Mouse (Mus musculus) T-cell, adult 2 months (primary cell): ENCODE data around the gene Eps15.
"Not testable (repeated sequence)": the region's sequence is repeated elsewhere in the genome, so short reads cannot be mapped to it uniquely, and the experiment has no call there.

Experiments
- DNase-seq: peaks from one replicate; pipeline ENCODE4 v3.0.0; 2022; ENCODE audit warnings: low spot score

The Eps15 gene

DNA sequence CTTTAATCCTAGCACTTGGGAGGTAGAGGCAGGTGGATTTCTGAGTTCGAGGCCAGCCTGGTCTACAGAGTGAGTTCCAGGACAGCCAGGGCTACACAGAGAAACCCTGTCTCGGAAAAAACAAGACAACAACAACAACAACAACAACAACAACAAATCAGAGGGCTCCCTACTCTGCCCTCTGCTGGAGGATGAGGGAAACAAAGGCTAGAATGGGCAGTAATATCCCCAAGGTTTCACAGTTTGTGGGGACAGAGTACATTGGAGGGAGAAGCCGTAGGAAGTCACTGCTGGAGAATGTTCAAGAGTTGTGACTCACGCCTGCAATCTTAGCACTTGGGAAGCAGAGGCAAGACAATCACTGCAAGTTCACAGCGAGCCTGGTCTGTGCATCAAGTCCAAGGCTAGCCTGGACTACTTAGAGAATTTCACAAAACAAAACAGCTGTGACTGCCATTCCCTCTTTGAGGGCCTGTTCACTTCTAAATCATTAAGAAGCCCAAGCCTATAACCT, 121.2 kb downstream of the Eps15 start:
- no peak for DNase-seq

GRCm38 (mm10) chr4:109404908-109405307, 124.8 kb downstream of the Eps15 start:
- DNase-seq: not testable (repeated sequence)

- no peak for DNase-seq
Observed at GRCm38 (mm10) chr4:109405415-109405814, 125.3 kb downstream of the Eps15 start.

DNA sequence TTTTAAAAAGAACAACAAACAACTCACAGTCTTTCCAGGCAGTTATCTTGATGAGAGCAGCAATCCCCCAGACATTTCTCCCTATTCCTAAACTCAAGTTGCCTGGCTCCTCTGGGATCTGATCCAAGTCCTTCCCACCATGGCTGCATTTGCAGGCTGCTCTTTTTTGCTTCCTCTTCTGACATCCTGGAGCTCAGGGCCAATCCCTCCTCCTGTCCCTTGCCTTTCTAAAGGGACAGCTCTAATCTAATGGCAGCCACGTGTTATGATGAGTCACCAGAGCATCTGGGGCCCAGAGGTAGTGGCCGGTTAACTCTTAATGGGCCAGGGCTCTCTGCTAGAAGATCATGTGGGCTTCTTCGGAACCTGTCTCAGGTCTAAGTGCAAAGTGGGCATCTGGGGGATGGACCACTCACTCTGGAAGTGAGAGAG, 126.0 kb downstream of the Eps15 start:
- DNase-seq: no peak

- no peak for DNase-seq
Observed at GRCm38 (mm10) chr4:109406486-109407175, 126.6 kb downstream of the Eps15 start, which contains the start of gene Ttc39a. Ttc39a (plus strand) TSS chr4:109406623.

- no peak for DNase-seq
Observed at GRCm38 (mm10) chr4:109407176-109407520, 127.1 kb downstream of the Eps15 start.

DNA sequence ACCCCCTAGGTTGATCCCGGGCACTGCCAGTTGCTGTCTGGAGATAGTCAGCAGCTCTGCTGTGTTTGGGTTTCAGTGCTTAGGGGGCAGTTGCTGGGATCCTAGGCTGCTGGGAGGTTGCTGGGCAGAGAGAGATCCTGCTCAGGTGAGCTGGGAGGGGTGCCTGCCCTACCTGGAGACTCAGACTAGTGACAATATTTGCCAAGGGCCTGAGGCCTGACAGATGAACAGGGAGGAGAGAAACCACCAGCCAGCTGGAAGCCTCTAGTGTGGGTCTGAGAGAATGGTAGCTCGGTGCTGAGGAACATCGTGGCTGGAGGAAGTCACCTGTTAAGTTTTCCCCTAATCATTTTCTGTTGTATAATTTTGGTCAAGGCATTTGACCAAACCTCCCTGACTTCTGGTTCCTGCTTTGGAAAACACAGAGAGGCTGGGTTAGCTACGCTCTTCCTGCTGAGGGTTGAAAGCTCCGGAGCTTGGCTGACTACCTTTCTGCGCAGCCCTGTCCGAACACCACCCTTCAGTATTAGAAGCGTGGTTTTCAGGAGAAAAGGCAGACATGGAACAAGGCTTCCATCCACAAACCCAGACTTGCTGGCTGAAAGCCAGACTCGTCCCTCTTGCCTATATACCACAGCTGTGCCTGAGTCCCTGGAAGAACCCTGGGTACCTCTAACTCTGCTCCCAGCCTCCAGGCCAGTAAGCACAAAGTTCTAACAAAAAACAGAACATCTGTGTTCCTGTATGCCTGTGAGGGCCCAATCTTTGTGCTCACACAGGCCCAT, 127.8 kb downstream of the Eps15 start:
- no peak for DNase-seq

GRCm38 (mm10) chr4:109410681-109411376, 130.8 kb downstream of the Eps15 start:
- DNase-seq: no peak

- no peak for DNase-seq
Observed at GRCm38 (mm10) chr4:109411377-109411967, 131.4 kb downstream of the Eps15 start.

GRCm38 (mm10) chr4:109412233-109412632, 132.2 kb downstream of the Eps15 start:
- DNase-seq: no peak

GRCm38 (mm10) chr4:109417998-109418397, 137.9 kb downstream of the Eps15 start:
- DNase-seq: no peak

DNA sequence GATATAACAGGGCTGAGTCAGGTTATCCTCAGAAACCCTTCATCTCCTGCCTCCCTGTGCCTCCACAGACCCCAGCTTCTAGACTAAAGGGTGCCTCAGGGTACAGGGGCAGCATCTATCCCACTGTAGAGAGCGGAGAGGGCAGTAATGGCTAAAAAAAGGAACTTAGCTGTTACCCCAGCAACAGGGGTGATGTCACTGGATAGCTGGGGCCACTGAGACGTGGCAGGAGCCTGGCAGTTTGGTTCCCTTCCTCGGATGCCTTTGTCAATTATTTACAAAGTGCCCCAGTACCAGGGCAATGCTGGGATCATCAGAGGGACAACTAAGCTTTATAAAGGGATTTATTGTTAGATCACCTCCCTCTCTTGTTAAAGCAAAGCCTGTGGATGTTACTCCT, 138.9 kb downstream of the Eps15 start:
- DNase-seq: no peak

GRCm38 (mm10) chr4:109419563-109419962, 139.5 kb downstream of the Eps15 start:
- no peak for DNase-seq

DNA sequence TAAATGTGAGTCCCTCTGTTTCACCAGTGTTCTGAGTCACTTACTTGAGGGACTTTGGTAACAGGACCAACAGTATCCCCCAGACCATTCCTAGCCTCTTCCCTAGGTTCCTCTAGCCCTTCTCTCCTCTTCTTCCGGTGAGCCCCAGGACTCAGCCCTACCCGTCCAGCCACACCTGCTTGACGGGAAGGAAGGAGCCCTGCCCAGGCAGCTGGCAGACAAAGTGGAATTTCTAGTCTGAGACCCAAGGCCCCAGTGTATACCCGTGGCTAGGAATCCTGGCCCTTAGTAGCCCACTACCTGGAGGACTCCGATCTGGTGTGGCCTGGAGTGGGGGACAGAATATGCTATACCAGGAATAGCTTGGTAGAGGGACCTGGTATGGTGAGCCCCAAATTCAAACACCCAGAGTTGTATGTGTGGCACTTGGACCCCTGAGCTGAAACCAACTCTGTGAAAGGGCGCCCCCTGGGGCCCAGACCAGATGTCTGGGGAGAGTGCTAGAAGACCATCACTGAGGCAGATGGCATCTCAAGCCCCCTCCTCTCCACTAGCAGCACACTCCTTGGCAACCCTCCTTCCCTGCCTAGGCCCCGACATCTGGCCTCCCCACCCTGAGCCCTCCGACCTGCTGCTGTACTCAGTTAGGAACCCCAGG, 140.2 kb downstream of the Eps15 start:
- no peak for DNase-seq

GRCm38 (mm10) chr4:109421608-109422007, 141.5 kb downstream of the Eps15 start:
- no peak for DNase-seq

DNA sequence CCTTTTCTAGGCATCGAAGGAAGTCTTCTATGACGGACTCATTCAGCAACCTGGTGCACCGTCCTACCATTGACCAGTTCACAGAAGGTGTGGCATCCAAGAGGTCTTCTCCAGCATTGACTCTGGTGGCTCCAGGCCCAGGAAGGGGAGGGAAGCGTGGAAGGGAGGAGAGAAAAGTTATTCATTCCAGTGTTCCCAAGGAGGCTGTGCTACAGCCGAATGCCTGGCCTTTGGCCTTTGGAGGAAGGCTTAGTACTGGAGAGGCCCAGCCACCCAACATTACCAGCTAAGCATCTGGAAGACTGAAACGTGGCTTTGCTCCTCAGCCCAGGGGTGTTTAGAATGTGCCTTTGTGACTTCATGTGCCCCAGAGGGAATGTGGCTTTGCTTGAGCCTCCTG, 142.4 kb downstream of the Eps15 start:
- DNase-seq: no peak

- no peak for DNase-seq
Observed at GRCm38 (mm10) chr4:109423438-109423837, 143.4 kb downstream of the Eps15 start.

DNA sequence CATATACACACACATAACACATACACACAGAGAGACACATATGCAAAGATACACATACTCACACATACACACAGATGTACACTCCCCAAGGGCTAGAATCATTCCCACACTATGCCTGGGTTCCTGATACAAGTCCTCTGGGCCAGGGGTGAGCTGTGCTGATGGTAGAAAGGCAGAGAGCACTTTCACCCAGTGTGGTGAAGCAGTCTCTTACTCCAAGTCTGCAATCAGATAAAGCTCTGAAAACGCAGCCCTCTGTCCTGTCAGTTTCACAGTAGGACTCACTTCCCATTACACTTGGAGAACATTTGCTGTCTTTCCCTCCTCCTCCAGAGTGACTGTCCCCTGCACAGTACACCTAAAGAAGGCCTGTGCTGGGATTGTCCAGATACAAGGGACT, 147.0 kb downstream of the Eps15 start:
- no peak for DNase-seq

- no peak for DNase-seq
Observed at GRCm38 (mm10) chr4:109430250-109430649, 150.2 kb downstream of the Eps15 start.

- DNase-seq: peak; percentile 21
Observed at GRCm38 (mm10) chr4:109430854-109431253, 150.8 kb downstream of the Eps15 start.

GRCm38 (mm10) chr4:109432668-109433375, 152.8 kb downstream of the Eps15 start:
- DNase-seq: no peak
